Mouse (Mus musculus) brain, embryonic 14.5 days (tissue): ENCODE measurements around the gene Gfi1b.

Source experiments
- CTCF ChIP-seq: fragments of 200-500 bp; IDR thresholded peaks from 2 replicates; pipeline ENCODE4 v1.5.1; 2012; ENCODE audit warnings: inconsistent platforms, mild to moderate bottlenecking, moderate library complexity, borderline replicate concordance; ENCODE audit not compliant: insufficient read depth, insufficient read length; ENCODE audit errors: extremely low read depth
- POLR2A ChIP-seq: fragments of 200-500 bp; IDR thresholded peaks from 2 replicates; pipeline ENCODE4 v1.6.1; 2012; ENCODE audit warnings: mild to moderate bottlenecking, inconsistent platforms, borderline replicate concordance; ENCODE audit not compliant: poor library complexity, insufficient read depth, insufficient read length, severe bottlenecking; ENCODE audit errors: extremely low read depth

GRCm38 (mm10) chr2:28569903-28570302 is 51.9 kb downstream of the Gfi1b start:
- TF ChIP-seq CTCF (no peak), POLR2A (no peak)
